Mouse (Mus musculus): ENCODE results near the gene Hectd4. TPM values are rescaled to one million over a fixed set of nuclear protein-coding genes. Genes with fewer than 3 reads are reported as not detected.
"Not testable (repeated sequence)": the region's sequence is repeated elsewhere in the genome, so short reads cannot be mapped to it uniquely, and the experiment has no call there.

Hectd4 gene
- polyA plus RNA-seq, 1 experiment = 28.8 TPM

DNA sequence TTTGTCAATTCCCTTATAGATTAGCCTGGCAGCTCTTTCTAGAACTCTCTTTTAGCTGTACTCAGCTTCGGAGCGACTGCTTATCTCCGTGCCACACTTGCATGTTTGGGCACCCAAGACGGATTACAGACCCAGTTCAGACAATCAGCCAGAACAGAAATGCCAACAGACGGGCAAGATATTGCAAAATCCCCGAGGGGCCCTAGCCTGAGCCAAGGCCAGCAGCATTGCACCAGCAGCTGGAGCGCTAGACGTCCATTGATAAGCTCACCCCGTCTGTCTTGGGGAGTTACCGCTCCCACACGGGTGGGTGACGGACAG, 3.9 kb upstream of the Hectd4 start:
- Histone ChIP-seq H3K27me3 (ENCODE audit: control insufficient read depth, insufficient read depth, low read length) (no peaks in the 10 kb centered on the region), H3K4me1 (ENCODE audit: control insufficient read depth, insufficient read depth, insufficient read length, low read length) (peaks cover 3% of the 10 kb centered on the region; the same call in 1 of the 2 replicates), H3K36me3 (ENCODE audit: control insufficient read depth, insufficient read depth, low read length) (peaks cover 16% of the 10 kb centered on the region), H3K4me3 (ENCODE audit: low read depth, low read length) (no peak overlapping the region), H3K27ac (ENCODE audit: insufficient read depth, low read depth, low read length) (no peak overlapping the region)
- no peak for TF ChIP-seq POLR2A (IDR thresholded peaks at IDR 0.05; ENCODE audit: low read depth, low read length)
- no peak for TF ChIP-seq CTCF (IDR thresholded peaks at IDR 0.05; ENCODE audit: extremely low read depth, insufficient read length, insufficient replicate concordance, low read depth, low read length)
- 58% methylated on average over 12 of the region's 12 CpGs for WGBS

DNA sequence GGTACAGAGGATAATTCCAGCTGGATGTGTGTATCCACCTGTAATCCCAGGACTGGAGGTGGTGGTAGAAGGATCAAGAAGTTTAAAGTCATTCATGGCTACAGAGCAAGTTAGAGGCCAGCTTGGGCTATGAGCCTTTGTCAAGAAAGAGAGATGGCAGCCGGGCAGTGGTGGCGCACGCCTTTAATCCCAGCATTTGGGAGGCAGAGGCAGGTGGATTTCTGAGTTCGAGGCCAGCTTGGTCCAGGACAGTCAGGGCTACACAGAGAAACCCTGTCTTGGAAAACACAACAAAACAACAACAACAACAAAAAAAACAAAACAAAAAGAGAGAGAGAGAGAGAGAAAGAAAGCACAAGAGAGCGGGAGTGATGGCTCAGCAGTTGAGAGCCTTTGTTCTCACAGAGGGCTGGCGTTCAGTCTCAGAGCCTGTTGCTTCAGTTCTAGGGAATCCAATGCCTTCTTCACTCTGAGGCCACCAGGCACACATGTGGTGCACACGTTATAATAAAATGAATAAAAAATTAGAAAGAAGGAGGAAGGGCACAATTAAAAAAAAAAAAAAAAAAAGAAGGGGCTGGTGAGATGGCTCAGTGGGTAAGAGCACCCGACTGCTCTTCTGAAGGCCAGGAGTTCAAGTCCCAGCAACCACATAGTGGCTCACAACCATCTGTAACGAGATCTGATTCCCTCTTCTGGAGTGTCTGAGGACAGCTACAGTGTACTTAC, 3.3 kb upstream of the Hectd4 start:
- H3K4me3 ChIP-seq (ENCODE audit: low read depth, low read length); H3K27ac ChIP-seq (ENCODE audit: insufficient read depth, low read depth, low read length); H3K4me1 ChIP-seq (ENCODE audit: control insufficient read depth, insufficient read depth, insufficient read length, low read length); H3K36me3 ChIP-seq (ENCODE audit: control insufficient read depth, insufficient read depth, low read length); H3K27me3 ChIP-seq (ENCODE audit: control insufficient read depth, insufficient read depth, low read length): not testable (repeated sequence)
- WGBS = 94% methylated on average over 9 of the region's 9 CpGs

DNA sequence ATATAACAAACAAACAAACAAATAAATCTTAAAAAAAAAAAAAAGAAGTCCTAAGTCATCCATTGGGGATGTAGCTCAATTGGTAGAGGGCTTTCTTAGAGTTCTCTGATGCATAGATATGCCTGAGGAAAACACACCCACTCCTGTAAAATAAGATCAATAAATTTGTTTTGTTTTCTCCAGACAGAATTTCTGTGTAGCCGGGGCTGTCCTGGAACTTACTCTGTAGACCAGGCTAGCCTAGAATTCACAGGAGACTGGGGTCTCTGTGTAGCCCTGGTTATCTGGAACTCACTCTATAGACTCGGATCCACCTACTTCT, 2.7 kb upstream of the Hectd4 start:
- Histone ChIP-seq H3K27ac (ENCODE audit: insufficient read depth, low read depth, low read length) (no peak overlapping the region), H3K36me3 (ENCODE audit: control insufficient read depth, insufficient read depth, low read length) (peaks cover 4% of the 10 kb centered on the region), H3K27me3 (ENCODE audit: control insufficient read depth, insufficient read depth, low read length) (no peaks in the 10 kb centered on the region), H3K4me3 (ENCODE audit: low read depth, low read length) (no peak overlapping the region), H3K4me1 (ENCODE audit: control insufficient read depth, insufficient read depth, insufficient read length, low read length) (peaks cover 7% of the 10 kb centered on the region)
- TF ChIP-seq POLR2A (IDR thresholded peaks at IDR 0.05; ENCODE audit: low read depth, low read length) (no peak), CTCF (IDR thresholded peaks at IDR 0.05; ENCODE audit: extremely low read depth, insufficient read length, insufficient replicate concordance, low read depth, low read length) (no peak)
- 87% methylated on average over 2 of the region's 2 CpGs for WGBS

DNA sequence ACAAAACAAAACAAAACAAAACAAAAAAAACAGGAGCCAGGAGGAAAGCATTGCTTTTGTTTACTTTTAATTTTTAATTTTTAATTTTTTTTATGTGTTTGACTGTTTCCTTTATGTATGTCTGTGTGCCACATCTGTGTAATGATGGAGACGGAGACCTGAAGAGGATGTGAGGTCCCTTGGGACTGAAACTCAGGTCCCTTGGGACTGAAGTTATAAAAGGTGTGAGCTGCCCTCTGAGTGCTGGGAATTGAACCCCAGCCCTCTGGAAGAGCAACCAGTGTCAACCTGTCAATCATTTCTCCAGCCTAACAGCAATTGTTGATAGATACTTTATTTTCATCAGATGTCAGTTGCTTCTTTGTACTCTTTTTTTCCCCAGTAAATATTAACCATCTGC, 829 bp upstream of the Hectd4 start:
- H3K36me3 ChIP-seq (ENCODE audit: control insufficient read depth, insufficient read depth, low read length) = peaks cover 2% of the 10 kb centered on the region; the same call in 1 of the 2 replicates
- no peak overlapping the region for H3K4me3 ChIP-seq (ENCODE audit: low read depth, low read length)
- H3K27ac ChIP-seq (ENCODE audit: insufficient read depth, low read depth, low read length) = no peak overlapping the region
- H3K27me3 ChIP-seq (ENCODE audit: control insufficient read depth, insufficient read depth, low read length) = no peaks in the 10 kb centered on the region
- H3K4me1 ChIP-seq (ENCODE audit: control insufficient read depth, insufficient read depth, insufficient read length, low read length) = peaks cover 7% of the 10 kb centered on the region
- TF ChIP-seq CTCF (IDR thresholded peaks at IDR 0.05; ENCODE audit: extremely low read depth, insufficient read length, insufficient replicate concordance, low read depth, low read length) (no peak), POLR2A (IDR thresholded peaks at IDR 0.05; ENCODE audit: low read depth, low read length) (no peak)
- WGBS = 83% methylated on average over 1 of the region's 1 CpGs

DNA sequence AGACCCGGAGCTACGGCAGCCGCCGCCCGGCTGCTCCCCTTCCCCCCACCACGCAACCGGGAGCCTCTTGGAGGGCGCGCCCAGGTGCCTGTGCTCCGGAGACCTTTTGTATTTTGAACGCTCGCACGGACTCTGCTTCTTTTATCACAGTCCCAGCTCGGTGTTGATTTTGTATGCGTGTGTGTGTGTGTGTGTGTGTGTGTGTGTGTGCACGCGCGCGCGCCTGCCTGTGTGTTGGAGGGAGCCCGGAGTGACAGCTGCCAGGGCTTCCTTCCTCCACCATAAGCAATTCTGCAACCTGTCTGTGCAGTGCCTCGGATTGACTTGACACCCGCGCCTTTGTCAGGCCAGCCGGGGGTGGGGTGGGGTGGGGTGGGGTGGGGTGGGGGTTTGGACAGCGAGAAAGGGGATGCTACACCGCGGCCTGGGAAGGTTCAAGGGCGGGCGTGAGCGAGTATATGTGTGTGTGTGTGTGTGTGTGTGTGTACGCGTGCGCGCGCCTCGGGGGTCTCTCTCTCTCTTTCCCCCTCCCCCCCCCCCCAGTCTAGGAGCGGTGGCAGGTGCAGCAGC, 798 bp downstream of the Hectd4 start:
- Histone ChIP-seq H3K4me1 (ENCODE audit: control insufficient read depth, insufficient read depth, insufficient read length, low read length) (peaks cover 10% of the 10 kb centered on the region), H3K27ac (ENCODE audit: insufficient read depth, low read depth, low read length) (peak overlapping the region; percentile 80), H3K36me3 (ENCODE audit: control insufficient read depth, insufficient read depth, low read length) (peaks cover 4% of the 10 kb centered on the region; the same call in 1 of the 2 replicates), H3K27me3 (ENCODE audit: control insufficient read depth, insufficient read depth, low read length) (no peaks in the 10 kb centered on the region), H3K4me3 (ENCODE audit: low read depth, low read length) (peak overlapping the region; percentile 94)
- WGBS = under 1% methylated on average over 31 of the region's 38 CpGs
- TF ChIP-seq POLR2A (IDR thresholded peaks at IDR 0.05; ENCODE audit: low read depth, low read length) (0 out of 2 replicates have a peak, but pooled peaks have one; percentile 17), CTCF (IDR thresholded peaks at IDR 0.05; ENCODE audit: extremely low read depth, insufficient read length, insufficient replicate concordance, low read depth, low read length) (no peak)

DNA sequence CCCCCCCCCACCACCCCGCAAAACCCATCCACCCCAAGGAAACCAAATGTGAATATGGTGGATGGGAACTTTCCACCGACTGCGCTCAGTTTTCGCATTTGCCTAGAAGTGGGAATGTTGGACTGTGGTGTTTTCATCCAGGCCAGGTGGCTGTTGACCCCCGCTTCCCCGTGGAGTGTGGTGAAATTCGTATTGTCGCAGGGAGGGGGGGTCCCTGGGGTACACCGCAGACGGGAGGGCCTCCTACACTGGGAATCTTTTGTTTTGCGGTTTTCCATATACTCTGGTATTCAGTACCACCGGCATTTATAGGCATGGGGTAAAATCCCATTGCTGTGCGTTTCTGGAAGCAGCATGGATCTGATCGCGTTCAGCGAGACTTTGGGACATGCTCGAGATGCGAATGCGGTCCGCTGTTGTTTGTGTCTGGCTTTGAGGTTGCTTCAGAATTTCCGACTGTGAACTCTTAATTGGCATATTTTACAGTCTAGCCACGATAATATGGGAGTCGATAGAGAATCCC, 1.4 kb downstream of the Hectd4 start:
- TF ChIP-seq CTCF (IDR thresholded peaks at IDR 0.05; ENCODE audit: extremely low read depth, insufficient read length, insufficient replicate concordance, low read depth, low read length) (no peak), POLR2A (IDR thresholded peaks at IDR 0.05; ENCODE audit: low read depth, low read length) (no peak)
- WGBS = 12% methylated on average over 23 of the region's 23 CpGs
- no peaks in the 10 kb centered on the region for H3K27me3 ChIP-seq (ENCODE audit: control insufficient read depth, insufficient read depth, low read length)
- no peak overlapping the region for H3K27ac ChIP-seq (ENCODE audit: insufficient read depth, low read depth, low read length)
- peak overlapping the region; percentile 94 for H3K4me3 ChIP-seq (ENCODE audit: low read depth, low read length)
- H3K4me1 ChIP-seq (ENCODE audit: control insufficient read depth, insufficient read depth, insufficient read length, low read length) = peaks cover 15% of the 10 kb centered on the region
- H3K36me3 ChIP-seq (ENCODE audit: control insufficient read depth, insufficient read depth, low read length) = peaks cover 4% of the 10 kb centered on the region; the same call in 1 of the 2 replicates

DNA sequence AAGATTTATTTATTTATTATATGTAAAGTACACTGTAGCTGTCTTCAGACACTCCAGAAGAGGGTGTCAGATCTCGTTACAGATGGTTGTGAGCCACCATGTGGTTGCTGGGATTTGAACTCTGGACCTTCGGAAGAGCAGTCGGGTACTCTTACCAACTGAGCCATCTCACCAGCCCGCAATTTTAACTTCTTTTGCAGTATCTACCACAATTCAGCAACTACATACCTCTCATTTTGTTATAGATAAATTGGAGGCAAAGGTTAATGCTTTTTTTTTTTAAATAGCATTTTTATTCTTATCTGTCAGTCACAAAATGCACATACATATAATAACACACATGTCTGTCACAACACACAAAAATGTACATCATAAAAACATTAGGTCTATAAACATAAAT, 4.0 kb downstream of the Hectd4 start:
- not testable (repeated sequence) for H3K4me3 ChIP-seq (ENCODE audit: low read depth, low read length); H3K36me3 ChIP-seq (ENCODE audit: control insufficient read depth, insufficient read depth, low read length); H3K27me3 ChIP-seq (ENCODE audit: control insufficient read depth, insufficient read depth, low read length); H3K27ac ChIP-seq (ENCODE audit: insufficient read depth, low read depth, low read length)
- H3K4me1 ChIP-seq (ENCODE audit: control insufficient read depth, insufficient read depth, insufficient read length, low read length) = peaks cover 19% of the 10 kb centered on the region
- 73% methylated on average over 4 of the region's 4 CpGs for WGBS

Measured in small intestine, adult 2 months (tissue).